Mouse (Mus musculus): Measurements from ENCODE around the gene Lrfn1. TPM values are rescaled to one million over a fixed set of nuclear protein-coding genes. Genes with fewer than 3 reads are reported as not detected.

Gene Lrfn1
- polyA plus RNA-seq, 1 experiment from 2014 or later = 1.1 TPM

DNA sequence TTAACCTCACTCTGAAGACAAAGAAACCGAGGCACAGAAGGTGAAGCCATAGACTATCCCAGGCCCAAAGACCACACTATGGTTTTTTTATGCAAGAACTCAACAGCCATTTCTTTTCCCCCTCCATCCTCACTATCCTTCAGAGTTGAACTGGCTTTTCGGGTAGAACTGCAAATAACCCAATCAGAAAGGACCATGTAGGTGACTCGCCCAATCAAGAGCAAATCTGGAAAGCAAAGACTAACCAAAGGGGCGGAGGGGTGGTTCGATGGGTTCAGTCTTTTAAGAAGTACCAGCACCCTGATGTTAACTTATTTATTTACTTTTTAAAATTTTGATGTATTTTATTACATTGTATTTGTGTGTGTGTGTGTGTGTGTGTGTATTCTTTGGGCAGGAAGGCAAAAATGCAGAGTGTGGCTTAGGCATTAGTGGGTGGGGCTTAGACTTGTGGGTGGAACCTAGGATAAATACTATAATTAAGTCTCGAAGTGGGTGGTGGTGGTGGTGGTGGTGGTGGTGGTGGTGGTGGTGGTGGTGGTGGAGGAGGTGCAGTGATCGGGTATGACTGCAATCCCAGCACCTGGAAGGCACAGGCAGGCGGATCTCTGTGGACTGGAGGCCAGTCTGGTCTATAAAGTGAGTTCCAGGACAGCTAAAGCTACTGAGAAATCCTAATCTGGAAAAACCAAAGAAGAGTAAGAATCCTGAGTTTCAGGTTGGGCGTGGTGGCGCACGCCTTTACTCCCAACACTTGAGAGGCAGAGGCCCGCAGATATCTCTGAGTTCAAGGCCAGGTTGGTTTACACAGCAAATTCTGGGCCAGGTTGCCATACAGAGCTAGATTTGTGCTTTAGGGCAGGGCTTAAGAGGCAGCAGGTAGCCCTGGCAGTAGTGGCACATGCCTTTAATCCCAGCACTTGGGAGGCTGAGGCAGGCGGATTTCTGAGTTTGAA, 3.6 kb upstream of the Lrfn1 start:
- H3K27me3 ChIP-seq = peaks cover 4% of the 10 kb centered on the region
- H3K4me3 ChIP-seq = no peak overlapping the region
- no peak overlapping the region for H3K27ac ChIP-seq
- no peak overlapping the region for H3K4me2 ChIP-seq
- H3K9ac ChIP-seq = no peak overlapping the region
- no peaks in the 10 kb centered on the region for H3K9me3 ChIP-seq (replicated peaks)
- H3K4me1 ChIP-seq (replicated peaks) = peaks cover 12% of the 10 kb centered on the region; the same call in 1 of the 2 replicates
- no peaks in the 10 kb centered on the region for H3K36me3 ChIP-seq
- ATAC-seq (replicated peaks; ENCODE audit: insufficient number of reproducible peaks, insufficient read depth, low FRiP score, low read depth) = no peak
- 66% methylated on average over 13 of the region's 13 CpGs for WGBS

DNA sequence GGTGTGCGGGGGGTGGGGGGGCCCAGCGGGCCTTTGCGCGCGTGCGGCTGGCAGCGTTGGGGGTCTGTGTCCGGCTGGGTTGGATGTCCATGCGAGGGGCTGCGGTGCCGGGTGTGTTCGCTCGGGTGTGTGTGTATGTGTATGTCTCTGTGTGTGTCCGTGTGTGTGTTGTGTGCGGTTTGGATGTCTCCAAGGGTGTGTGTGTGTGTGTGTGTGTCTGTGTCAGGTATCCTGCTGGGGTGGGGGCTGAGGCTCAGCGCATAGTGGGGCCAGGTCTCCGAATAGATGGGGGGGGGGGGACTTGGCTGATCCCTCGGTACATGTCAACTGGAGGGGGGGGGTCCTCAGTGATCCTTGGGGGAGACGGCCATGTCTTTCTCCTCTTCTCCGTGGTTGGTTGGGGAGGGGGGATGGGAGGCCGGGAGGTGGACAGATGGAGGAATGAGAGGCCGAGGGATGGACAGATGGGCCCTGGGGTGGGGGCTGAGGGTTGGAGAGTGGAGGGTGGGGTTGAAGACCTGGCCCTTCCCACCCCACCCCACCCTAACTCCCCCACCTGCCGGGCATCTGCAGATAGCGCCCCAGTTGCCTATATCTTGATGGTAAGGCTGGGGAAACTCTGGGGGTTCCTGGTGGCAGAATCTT, 703 bp downstream of the Lrfn1 start:
- no peak overlapping the region for H3K27ac ChIP-seq
- ATAC-seq (replicated peaks; ENCODE audit: insufficient number of reproducible peaks, insufficient read depth, low FRiP score, low read depth) = no peak
- no peaks in the 10 kb centered on the region for H3K9me3 ChIP-seq (replicated peaks)
- no peaks in the 10 kb centered on the region for H3K36me3 ChIP-seq
- peak overlapping the region; percentile 84 for H3K4me3 ChIP-seq
- H3K4me1 ChIP-seq (replicated peaks) = peaks cover 10% of the 10 kb centered on the region; the same call in 1 of the 2 replicates
- peak overlapping the region; percentile 99 for H3K4me2 ChIP-seq
- 3% methylated on average over 23 of the region's 24 CpGs for WGBS
- H3K9ac ChIP-seq = peak overlapping the region; percentile 78
- H3K27me3 ChIP-seq = no peaks in the 10 kb centered on the region

DNA sequence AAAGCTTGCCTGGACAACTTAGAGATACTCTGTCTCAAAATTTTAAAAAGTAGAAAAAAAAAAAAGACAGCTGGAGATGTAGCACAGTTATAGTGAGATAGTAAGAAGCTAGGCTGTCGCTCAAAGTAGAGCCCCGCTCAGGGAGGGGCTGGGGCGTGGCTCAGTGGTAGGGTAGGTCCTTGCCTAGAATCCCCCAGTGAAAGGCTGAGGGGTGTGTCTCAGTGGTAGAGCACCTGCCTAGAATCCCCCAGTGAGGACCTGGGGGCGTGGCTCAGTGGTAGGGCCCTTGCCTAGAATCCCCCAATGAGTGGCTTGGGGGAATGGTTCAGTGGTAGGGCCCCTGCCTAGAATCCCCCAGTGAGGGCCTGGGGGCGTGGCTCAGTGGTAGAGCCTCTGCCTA, 8.6 kb downstream of the Lrfn1 start:
- Histone ChIP-seq H3K27me3 (no peaks in the 10 kb centered on the region), H3K36me3 (peaks cover 13% of the 10 kb centered on the region; the same call in 1 of the 2 replicates), H3K9me3 (replicated peaks) (no peaks in the 10 kb centered on the region), H3K4me3 (no peak overlapping the region), H3K4me1 (replicated peaks) (no peaks in the 10 kb centered on the region), H3K9ac (no peak overlapping the region), H3K4me2 (no peak overlapping the region), H3K27ac (no peak overlapping the region)
- WGBS = 96% methylated on average over 4 of the region's 5 CpGs
- ATAC-seq (replicated peaks; ENCODE audit: insufficient number of reproducible peaks, insufficient read depth, low FRiP score, low read depth) = no peak

DNA sequence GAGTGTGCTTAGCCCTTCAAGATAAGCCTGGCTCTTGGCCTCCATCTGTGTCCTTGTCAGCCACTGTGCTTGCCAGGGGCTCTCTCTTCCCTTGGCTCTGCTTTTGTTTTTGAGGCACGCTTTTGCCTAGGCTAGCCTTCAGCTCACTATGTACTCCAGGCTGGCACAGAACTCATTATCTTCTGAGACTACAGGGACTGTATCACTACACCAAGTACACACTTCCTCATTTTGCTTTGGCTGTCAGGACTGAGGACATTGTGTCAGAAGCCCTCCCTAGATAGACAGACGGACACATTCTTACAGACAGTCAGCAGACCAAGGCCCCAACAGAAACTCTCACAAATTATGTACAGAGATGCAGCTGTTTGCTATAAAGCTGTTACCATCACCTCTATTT, 11.0 kb downstream of the Lrfn1 start:
- no peak for ATAC-seq (replicated peaks; ENCODE audit: insufficient number of reproducible peaks, insufficient read depth, low FRiP score, low read depth)
- Histone ChIP-seq H3K36me3 (peaks cover 13% of the 10 kb centered on the region; the same call in 1 of the 2 replicates), H3K9ac (no peak overlapping the region), H3K9me3 (replicated peaks) (no peaks in the 10 kb centered on the region), H3K4me2 (no peak overlapping the region), H3K27me3 (peaks cover 18% of the 10 kb centered on the region), H3K27ac (no peak overlapping the region), H3K4me3 (no peak overlapping the region), H3K4me1 (replicated peaks) (peaks cover 14% of the 10 kb centered on the region)
- 93% methylated on average over 2 of the region's 2 CpGs for WGBS

DNA sequence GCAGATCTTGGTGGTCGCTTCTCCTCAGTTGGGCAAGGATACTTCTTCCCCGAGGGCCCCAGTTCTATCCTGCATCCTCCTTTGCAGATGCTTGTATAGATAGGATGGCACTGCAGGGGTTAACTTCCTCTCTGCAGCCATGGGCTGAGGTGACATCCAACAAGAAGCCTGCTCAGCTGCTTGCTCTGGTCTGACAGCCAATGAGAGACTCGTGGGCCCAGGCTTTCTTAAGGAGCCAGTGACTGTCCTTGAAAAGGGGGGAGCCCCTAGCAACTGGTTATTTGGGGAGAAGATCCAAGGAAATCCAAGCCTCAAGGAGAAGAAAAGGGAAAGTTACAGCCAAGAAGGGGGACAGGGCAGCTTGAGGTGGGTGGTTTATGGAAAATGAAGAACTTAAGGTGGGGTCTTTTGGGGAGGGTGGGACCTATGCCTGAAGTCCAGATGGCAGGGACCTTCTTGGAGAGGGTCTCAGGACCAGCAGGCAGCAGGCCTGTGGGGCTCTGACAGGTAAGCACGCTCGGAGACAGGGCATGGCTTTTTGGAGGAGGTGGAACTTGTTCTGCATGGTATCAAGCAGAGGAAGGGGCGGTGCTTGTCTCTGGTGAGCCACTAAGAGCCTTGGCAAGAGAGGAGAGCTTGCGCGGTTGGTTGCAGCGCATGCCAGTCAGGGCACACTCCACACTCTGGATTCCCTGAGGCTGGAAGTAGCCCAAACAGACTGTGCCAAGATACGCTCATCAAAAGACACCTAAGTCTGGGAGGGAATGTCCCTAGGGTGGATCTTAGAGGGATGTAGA, 12.8 kb downstream of the Lrfn1 start:
- no peak for ATAC-seq (replicated peaks; ENCODE audit: insufficient number of reproducible peaks, insufficient read depth, low FRiP score, low read depth)
- Histone ChIP-seq H3K4me2 (0 out of 2 replicates have a peak overlapping the region, but pooled peaks have one; percentile 29), H3K4me1 (replicated peaks) (peaks cover 15% of the 10 kb centered on the region), H3K36me3 (peaks cover 11% of the 10 kb centered on the region; the same call in 1 of the 2 replicates), H3K4me3 (no peak overlapping the region), H3K9ac (no peak overlapping the region), H3K27me3 (peaks cover 21% of the 10 kb centered on the region), H3K9me3 (replicated peaks) (no peaks in the 10 kb centered on the region), H3K27ac (no peak overlapping the region)
- WGBS = 59% methylated on average over 10 of the region's 10 CpGs

DNA sequence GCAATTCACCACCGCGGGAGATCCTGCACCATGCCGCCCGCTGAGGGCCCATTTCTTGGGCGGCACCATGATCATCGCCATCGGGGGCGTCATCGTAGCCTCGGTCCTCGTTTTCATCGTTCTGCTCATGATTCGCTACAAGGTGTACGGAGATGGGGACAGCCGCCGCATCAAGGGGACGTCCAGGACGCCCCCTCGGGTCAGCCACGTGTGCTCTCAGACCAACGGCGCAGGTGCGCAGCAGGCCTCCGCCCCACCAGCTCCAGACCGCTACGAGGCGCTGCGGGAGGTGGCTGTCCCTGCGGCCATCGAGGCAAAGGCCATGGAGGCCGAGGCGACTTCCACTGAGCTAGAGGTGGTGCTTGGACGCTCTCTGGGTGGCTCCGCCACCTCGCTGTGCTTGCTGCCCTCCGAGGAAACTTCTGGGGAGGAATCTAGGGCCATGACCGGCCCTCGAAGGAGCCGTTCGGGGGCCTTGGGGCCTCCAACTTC, 15.0 kb downstream of the Lrfn1 start:
- 15% methylated on average over 40 of the region's 40 CpGs for WGBS
- no peak for ATAC-seq (replicated peaks; ENCODE audit: insufficient number of reproducible peaks, insufficient read depth, low FRiP score, low read depth)
- Histone ChIP-seq H3K27ac (no peak overlapping the region), H3K4me1 (replicated peaks) (peaks cover 24% of the 10 kb centered on the region), H3K4me3 (peak overlapping the region; percentile 64), H3K4me2 (peak overlapping the region; percentile 98), H3K27me3 (peaks cover 21% of the 10 kb centered on the region), H3K9ac (peak overlapping the region; percentile 52), H3K9me3 (replicated peaks) (no peaks in the 10 kb centered on the region), H3K36me3 (no peaks in the 10 kb centered on the region)

DNA sequence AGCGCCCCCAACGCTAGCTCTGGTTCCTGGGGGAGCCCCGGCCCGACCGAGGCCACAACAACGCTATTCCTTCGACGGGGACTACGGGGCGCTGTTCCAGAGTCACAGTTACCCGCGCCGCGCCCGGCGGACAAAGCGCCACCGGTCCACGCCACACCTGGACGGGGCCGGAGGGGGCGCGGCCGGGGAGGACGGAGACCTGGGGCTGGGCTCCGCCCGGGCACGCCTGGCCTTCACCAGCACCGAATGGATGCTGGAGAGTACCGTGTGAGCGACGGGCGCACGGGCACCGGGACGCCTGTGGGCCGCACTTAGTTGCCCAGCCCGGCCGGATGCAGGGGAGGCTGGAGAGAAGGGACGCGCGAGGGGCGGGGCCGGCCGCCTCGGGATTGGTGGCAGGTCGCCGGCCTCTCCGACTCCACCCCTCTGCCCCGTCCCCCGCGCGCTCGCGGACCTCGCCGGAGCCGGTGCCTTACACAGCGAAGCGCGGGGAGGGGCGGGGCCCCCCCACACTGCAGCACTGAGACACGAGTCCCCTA, 15.5 kb downstream of the Lrfn1 start:
- peak overlapping the region; percentile 64 for H3K4me3 ChIP-seq
- H3K9ac ChIP-seq = peak overlapping the region; percentile 52
- peaks cover 24% of the 10 kb centered on the region for H3K4me1 ChIP-seq (replicated peaks)
- H3K36me3 ChIP-seq = no peaks in the 10 kb centered on the region
- 1% methylated on average over 63 of the region's 63 CpGs for WGBS
- ATAC-seq (replicated peaks; ENCODE audit: insufficient number of reproducible peaks, insufficient read depth, low FRiP score, low read depth) = peak; percentile 62
- H3K27ac ChIP-seq = no peak overlapping the region
- peak overlapping the region; percentile 98 for H3K4me2 ChIP-seq
- no peaks in the 10 kb centered on the region for H3K9me3 ChIP-seq (replicated peaks)
- peaks cover 21% of the 10 kb centered on the region for H3K27me3 ChIP-seq

DNA sequence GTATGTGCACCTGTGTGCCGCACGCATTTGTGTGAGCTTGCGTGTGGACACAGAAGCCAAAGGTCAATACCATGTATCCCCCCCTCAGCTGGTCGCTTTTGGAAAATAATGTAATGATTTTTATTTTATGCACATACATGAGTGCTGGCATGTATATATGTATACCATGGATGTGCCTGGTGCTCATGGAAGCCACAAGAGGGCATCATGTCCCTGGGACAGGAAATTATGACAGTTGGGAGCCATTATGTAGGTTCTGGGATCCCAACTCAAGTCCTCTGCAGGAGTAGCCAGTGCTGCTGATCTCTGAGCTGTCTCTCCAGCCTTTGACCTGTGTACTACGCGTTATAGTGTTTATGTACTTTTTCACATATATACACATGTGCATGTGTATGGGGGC, 24.4 kb downstream of the Lrfn1 start:
- WGBS = 88% methylated on average over 6 of the region's 6 CpGs
- H3K27ac ChIP-seq = no peak overlapping the region
- ATAC-seq (replicated peaks; ENCODE audit: insufficient number of reproducible peaks, insufficient read depth, low FRiP score, low read depth) = no peak

DNA sequence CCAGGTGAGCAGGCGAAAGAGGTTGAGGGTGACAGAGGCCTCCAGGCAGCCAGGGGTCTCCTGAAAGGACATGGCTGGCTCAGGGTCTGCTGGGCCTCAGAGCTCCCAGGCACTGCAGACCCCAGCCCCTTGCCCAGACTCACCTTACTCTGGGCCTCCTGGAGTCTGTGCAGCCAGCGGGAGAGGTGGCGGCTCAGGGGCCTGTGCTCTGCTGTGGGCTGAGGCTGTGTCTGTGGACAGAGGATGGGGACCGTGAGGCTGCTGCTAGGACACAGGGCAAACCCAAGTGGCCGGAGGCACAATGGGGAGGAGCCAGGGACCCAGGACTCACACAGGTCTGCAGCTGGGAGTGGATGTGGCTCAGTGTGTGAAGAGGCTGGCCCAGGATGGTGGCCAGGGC, 25.6 kb downstream of the Lrfn1 start:
- Histone ChIP-seq H3K4me1 (replicated peaks) (no peaks in the 10 kb centered on the region), H3K27ac (no peak overlapping the region), H3K9me3 (replicated peaks) (no peaks in the 10 kb centered on the region), H3K27me3 (no peaks in the 10 kb centered on the region), H3K4me3 (no peak overlapping the region), H3K4me2 (no peak overlapping the region), H3K9ac (no peak overlapping the region), H3K36me3 (no peaks in the 10 kb centered on the region)
- WGBS = 68% methylated on average over 5 of the region's 5 CpGs
- no peak for ATAC-seq (replicated peaks; ENCODE audit: insufficient number of reproducible peaks, insufficient read depth, low FRiP score, low read depth)

More for the DNA sequence above, 24.4 kb downstream of the Lrfn1 start:
- no peak overlapping the region for H3K4me3 ChIP-seq
- no peak overlapping the region for H3K4me2 ChIP-seq
- H3K9ac ChIP-seq = no peak overlapping the region
- H3K36me3 ChIP-seq = no peaks in the 10 kb centered on the region
- no peaks in the 10 kb centered on the region for H3K9me3 ChIP-seq (replicated peaks)
- H3K27me3 ChIP-seq = no peaks in the 10 kb centered on the region
- peaks cover 2% of the 10 kb centered on the region for H3K4me1 ChIP-seq (replicated peaks)

DNA sequence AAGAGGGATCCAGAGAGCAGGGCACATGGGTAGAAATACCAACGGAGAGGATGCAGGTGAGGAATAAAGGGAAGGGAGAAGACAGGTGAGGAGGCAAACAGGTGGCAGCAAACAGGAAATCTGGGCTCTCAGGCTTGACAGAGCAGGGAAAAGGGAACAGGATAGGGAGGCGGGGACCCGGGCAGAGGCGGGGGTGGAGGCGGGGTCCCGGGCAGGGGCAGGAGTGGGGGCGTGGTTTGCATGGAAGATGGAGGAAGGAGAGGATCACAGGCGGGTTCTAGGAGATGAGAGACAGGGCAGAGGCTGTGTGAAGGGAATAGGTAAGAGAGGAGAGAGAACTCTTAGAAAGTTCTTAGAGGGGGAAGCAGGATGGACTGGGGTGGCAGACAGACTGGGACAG, 27.1 kb downstream of the Lrfn1 start:
- no peak overlapping the region for H3K27ac ChIP-seq
- WGBS = 4% methylated on average over 8 of the region's 8 CpGs
- H3K4me2 ChIP-seq = no peak overlapping the region
- ATAC-seq (replicated peaks; ENCODE audit: insufficient number of reproducible peaks, insufficient read depth, low FRiP score, low read depth) = no peak
- H3K4me3 ChIP-seq = no peak overlapping the region
- H3K9me3 ChIP-seq (replicated peaks) = no peaks in the 10 kb centered on the region
- no peaks in the 10 kb centered on the region for H3K36me3 ChIP-seq
- H3K9ac ChIP-seq = no peak overlapping the region
- H3K4me1 ChIP-seq (replicated peaks) = no peaks in the 10 kb centered on the region
- H3K27me3 ChIP-seq = no peaks in the 10 kb centered on the region
